Mouse (Mus musculus) layer of hippocampus, adult 2 months (tissue): Measurements from ENCODE around the gene H2-DMb1. TPM values are rescaled to one million over a fixed set of nuclear protein-coding genes. Genes with fewer than 3 reads are reported as not detected.
A peak's percentile ranks its signal among the peaks of the same experiment; 100 is the strongest.

Experiments used
- DNase-seq, 2 experiments: peaks; one replicate each; pipeline ENCODE4 v3.0.0; 2022; ENCODE audit warnings: low spot score in 2 of 2
- H3K27ac ChIP-seq: fragments of 200-600 bp; 2 replicates; pipeline ENCODE4 v1.8.1; 2022
- H3K4me3 ChIP-seq: fragments of 200-600 bp; 2 replicates; pipeline ENCODE4 v1.8.1; 2022; ENCODE audit warnings: mild to moderate bottlenecking
- CTCF ChIP-seq: fragments of 200-600 bp; conservative IDR thresholded peaks from 2 replicates; pipeline ENCODE4 v1.8.1; 2022; ENCODE audit warnings: antibody characterized with exemption, mild to moderate bottlenecking, moderate library complexity
- total RNA-seq, 2 experiments: library from RNA; stranded (reverse); gene quantifications; 2 replicates each; pipeline ENCODE4 v1.2.3; 2021

H2-DMb1 gene
- total RNA-seq, 2 experiments from 2014 or later: 1.8 to 2.5 TPM

DNA sequence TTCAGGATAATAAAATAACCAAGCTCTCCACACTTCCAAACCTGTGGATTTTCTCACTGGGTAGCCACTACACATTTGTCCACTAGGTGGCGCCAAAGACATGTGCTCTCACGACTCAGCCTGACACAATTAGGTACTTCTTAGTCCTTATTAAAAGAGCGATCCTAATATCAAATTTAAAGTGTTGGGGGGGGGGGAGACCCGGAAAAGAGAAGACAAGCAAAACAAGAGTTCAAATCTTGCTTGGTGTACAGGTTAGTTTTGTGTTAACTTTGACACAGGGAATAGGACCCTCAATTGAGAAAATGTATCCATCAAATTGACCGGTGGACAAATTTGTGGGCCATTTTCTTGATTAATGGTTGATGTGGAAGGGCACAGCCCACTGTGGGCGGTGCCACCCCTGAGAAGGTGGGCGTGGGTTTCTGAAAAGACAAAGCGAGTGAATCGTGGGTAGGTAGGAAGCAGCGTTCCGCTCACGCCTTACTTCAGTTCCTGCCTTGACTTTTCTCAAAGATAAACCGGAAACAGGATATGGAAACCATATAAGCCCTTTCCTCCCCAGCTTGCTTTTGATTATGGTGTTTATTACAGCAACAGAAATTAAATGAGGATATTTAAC, 18.1 kb downstream of the H2-DMb1 start:
- peak; percentile 69 to 89 for DNase-seq
- Histone ChIP-seq H3K27ac (no peak overlapping the region), H3K4me3 (no peak overlapping the region)
- TF ChIP-seq CTCF: peak; percentile 89

DNA sequence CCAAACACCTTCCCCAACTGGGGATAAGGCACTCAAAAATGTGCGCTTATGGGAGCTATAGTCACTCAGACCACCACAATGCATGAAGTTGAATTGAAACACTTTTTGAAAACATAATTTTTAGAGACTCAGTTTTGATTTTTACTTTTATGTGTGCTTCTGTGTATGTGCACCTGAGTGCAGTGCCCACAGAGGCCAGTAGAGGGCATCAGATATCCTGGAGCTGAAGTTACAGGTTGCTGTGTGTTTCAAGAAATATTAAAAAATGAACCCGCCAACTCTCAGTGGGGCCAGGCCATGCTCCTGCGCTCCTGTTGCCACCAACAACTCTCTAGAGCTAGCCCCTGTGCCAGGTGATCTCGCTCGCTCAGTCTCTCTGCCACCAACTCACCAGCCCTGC, 19.7 kb downstream of the H2-DMb1 start:
- Histone ChIP-seq H3K4me3 (no peak overlapping the region), H3K27ac (no peak overlapping the region)
- no peak for DNase-seq
- peak; percentile 50 for TF ChIP-seq CTCF

DNA sequence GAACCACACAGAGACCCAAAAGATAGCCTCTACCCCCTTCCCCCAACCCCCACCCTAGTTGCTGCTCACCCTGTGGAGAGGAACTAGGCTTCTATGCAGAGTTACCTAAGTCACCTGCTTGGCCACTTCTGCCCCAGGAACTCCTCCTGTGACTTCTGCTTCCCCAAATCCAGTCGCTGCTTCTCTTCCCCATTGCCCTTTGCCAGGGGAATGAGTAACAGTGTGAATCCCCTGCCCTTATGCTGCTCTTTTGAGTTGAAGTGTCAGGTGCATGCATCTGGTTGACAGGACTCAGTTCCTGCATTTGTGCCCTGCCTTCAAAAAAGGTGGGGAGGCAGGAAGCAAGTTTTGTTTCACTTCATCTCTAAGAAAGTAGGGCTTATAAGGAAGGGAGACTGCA, 21.2 kb downstream of the H2-DMb1 start:
- no peak overlapping the region for H3K27ac ChIP-seq
- no peak for DNase-seq
- no peak for TF ChIP-seq CTCF
- H3K4me3 ChIP-seq: no peak overlapping the region

DNA sequence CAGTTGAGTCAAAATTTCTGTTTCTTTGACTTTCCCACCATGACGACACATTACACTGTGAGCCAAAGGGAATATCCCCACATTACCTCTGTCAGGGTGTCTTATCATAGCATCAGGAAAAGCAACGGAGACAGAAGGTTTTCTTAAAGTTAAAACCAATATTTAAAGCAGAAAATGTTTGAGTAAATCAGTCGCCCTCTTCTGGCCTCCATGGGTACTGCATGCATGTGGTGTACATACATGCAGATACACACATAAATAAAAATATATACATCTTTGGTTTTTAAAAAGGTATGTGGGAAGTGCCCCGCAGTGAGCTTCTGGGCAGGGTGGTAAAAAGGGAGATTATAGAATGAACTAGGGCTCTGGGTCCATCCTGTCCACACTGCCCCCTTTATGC, 24.3 kb downstream of the H2-DMb1 start:
- no peak for DNase-seq
- H3K27ac ChIP-seq: no peak overlapping the region
- TF ChIP-seq CTCF: peak; percentile 61
- H3K4me3 ChIP-seq: no peak overlapping the region

DNA sequence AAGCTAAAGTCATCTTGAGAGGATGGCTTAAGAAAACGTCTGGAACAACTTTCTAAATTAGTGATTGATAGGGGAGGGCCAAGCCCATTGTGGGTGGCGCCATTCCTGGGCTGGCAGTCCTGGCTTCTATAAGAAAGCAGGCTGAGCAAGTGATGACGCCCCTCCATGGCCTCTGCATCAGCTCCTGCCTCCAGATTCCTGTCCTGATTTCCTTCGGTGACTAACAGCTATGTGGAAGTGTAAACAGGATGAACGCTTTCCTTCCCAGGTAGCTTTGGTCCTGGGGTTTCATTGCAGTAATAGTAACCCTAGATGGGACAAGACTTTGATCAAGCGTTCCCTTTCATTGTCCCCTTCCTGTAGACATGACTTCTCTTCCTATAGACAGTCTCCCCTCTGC, 26.1 kb downstream of the H2-DMb1 start:
- Histone ChIP-seq H3K27ac (no peak overlapping the region), H3K4me3 (no peak overlapping the region)
- DNase-seq: no peak
- no peak for TF ChIP-seq CTCF

DNA sequence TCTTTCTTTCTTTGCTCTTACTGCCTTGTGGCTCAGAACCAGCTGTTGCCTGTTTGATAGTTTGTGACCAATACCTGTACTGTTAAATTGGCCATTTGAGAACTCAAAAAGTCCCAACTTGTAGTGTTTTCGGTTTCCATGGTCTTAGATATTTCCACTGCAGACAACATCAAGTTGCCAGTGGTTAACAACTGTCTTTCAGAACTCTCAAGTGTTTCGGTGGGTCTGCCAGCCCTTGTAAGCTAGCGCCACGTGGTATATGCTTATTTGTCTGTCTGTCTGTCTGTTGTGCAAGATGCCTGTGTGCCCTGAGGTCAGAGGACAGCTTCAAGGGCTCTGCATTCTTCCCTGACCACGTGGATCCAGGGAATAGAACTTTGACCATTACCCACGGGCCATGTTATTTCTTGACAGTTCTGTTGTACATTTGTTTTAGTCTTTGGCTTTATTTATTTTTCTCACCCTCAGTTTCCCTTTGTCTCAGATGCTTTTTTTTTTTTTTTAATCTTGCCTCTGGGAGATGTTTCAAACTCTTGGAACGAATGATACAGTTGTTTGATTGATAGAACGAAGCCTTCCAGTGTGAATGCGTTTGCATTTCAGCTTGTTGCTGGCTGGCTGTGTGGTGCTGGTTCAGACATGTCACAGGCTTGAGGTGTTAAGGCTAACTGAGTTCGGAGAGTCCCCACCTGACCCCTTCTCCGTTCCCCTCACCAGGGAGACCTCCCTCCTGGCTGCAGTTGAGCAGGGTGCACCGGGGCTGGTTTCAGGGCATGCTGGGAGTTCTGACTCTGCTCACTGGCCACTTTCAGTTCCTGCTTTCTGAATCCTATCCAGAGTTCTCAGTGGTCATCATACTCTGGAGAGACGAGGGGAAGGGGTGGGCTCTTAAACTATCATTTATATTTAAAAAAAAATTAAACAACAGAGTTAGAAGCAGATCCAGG, 27.3 kb downstream of the H2-DMb1 start:
- no peak for TF ChIP-seq CTCF
- Histone ChIP-seq H3K27ac (no peak overlapping the region), H3K4me3 (no peak overlapping the region)
- no peak for DNase-seq

DNA sequence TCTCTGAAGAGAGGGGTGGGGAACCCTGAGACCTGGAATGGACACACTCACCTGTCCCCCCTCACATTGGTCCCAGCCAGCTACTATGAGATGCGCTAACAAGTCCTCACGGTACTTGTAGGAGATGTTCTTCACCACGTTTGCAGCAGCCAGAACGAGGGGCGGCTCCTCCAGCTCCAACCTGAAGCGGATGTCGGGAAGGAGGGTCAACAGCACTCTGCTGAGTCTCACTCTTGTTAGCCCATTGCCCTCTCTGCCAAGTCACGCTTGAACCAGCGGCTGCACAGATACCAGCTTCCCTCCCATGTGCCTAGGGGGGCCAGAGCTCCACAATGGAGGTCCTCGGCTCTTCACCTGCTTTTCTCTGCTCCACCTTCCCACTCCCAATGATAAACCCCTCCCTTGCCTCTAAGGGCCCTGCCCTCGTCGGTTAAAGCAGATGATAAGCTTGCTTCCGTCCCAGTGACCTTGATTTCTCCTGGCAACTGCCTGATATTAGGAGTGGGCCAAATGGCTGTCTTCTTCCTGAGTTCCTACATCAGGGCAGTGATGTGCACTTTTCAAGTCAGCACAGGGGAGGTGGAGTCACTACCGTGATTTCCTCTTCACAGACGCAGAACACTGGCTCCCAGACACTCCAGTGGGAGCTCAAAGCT, 30.8 kb downstream of the H2-DMb1 start:
- Histone ChIP-seq H3K27ac (no peak overlapping the region), H3K4me3 (no peak overlapping the region)
- DNase-seq: no peak
- no peak for TF ChIP-seq CTCF

DNA sequence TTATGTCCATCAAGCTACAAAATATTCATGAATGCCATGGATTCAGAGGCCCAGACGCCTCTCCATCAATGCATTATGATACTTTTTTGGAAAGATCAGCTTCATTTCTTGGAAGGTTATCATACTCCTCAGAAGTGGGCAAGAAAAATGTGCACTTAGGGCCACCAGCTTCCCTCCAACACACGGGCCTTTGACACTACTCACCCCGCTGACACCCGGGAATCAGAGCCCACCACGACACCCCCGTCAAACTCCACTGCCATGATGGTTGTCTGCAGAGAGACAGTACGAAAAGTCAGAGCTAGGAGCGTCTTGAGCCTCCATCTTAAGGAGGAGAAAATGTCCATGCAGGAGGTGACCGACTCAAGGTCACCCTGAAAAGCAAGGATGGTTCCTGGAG, 32.7 kb downstream of the H2-DMb1 start:
- no peak for TF ChIP-seq CTCF
- no peak for DNase-seq

DNA sequence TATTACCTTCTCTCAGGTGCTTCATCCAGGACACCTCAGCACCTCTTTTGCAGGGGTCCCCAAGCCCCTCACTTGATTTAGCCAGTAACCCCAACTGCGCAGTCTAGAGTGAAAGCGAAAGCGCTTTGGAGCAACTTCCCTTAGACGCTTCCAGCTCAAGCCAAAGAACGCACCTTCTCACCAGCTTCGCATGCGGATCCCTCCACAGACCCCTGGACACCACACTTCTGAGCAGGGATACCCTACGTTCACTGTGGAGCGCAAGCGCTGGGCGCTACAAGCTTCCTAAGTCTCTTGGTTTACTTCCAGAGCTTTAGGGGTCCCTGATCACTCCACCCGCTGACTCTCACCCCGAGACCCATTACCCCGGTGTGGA, 34.0 kb downstream of the H2-DMb1 start:
- peak overlapping the region; percentile 73 for H3K27ac ChIP-seq
- peak overlapping the region; percentile 67 for H3K4me3 ChIP-seq
- no peak for TF ChIP-seq CTCF
- no peak for DNase-seq

More for the DNA sequence above, 32.7 kb downstream of the H2-DMb1 start:
- Histone ChIP-seq H3K27ac (no peak overlapping the region), H3K4me3 (no peak overlapping the region)

DNA sequence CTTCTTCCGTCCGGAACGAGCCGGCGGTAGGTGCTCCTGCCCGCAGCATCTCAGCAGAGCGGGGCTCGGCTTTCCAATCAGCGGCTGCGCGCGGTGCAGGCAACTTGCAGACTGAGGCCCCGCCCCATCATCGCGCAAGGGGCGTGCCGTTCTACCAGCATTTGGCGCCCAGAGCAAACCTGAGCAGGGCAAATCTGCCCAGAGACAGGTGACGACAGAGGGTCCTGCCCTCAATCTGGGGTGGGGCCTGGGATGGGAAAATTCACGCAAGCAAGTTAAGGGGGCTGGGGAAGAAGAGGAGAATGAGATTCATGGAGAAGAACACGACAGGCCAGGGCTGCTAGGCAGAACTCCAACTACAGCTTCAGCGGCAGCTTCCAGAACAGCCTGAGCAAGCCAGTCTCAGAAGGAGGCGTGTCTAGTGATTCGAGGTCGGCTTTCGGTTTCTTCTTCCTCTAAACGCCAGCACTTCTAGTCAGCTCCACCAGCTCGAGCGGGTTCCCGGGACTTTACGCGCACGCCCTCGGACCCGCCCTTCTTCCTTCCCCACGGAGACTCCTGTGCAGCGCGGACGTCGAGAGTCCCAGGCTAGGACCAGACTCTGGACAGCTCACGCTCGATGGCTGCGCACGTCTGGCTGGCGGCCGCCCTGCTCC, 34.5 kb downstream of the H2-DMb1 start, which contains the start of the genes Tap1 and Psmb9:
Tap1 (plus strand) TSS at position 293 of the 656 bp plus-strand sequence.
Psmb9 (minus strand) TSS at position 504 of the 656 bp plus-strand sequence.
- no peak for TF ChIP-seq CTCF
- Histone ChIP-seq H3K27ac (peak within 1 kb of the TSS; percentile 73), H3K4me3 (peak within 1 kb of the TSS; percentile 67)
- peak; percentile 95 to 96 for DNase-seq

DNA sequence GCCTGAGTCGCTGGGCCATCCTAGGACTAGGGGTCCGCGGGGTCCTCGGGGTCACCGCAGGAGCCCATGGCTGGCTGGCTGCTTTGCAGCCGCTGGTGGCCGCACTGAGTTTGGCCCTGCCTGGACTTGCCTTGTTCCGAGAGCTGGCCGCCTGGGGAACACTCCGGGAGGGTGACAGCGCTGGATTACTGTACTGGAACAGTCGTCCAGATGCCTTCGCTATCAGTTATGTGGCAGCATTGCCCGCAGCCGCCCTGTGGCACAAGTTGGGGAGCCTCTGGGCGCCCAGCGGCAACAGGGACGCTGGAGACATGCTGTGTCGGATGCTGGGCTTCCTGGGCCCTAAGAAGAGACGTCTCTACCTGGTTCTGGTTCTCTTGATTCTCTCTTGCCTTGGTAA, 35.1 kb downstream of the H2-DMb1 start:
- no peak for TF ChIP-seq CTCF
- Histone ChIP-seq H3K27ac (peak overlapping the region; percentile 73), H3K4me3 (peak overlapping the region; percentile 67)
- DNase-seq: no peak

DNA sequence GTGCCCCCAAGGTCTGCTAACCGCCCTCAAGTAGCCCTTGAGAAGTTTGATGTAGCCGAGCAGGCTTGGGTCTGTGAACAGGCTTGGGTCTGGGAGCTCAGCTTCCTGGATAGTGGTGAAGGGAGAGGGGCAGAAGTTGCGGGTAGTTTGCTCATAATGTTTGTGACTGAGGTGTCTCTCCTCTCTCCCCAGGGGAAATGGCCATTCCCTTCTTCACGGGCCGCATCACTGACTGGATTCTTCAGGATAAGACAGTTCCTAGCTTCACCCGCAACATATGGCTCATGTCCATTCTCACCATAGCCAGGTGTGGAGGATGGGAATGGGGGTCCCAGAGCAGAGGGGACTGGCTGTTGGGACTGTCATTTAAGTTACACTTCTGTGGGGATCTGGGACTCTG, 36.1 kb downstream of the H2-DMb1 start:
- no peak for TF ChIP-seq CTCF
- no peak for DNase-seq
- Histone ChIP-seq H3K27ac (no peak overlapping the region), H3K4me3 (no peak overlapping the region)

DNA sequence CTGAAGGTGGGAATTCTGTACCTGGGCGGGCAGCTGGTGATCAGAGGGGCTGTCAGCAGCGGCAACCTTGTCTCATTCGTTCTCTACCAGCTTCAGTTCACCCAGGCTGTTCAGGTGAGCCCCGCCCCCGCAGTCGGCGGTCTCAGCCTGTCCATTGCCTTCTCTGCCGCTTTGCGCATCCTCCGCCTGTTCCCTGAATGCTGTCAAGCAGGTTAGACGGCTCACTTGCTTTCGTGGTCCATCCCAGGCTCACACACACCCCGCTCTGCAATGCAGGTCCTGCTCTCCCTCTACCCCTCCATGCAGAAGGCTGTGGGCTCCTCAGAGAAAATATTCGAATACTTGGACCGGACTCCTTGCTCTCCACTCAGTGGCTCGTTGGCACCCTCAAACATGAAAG, 40.0 kb downstream of the H2-DMb1 start:
- TF ChIP-seq CTCF: no peak
- Histone ChIP-seq H3K4me3 (no peak overlapping the region), H3K27ac (no peak overlapping the region)
- no peak for DNase-seq
